Mouse (Mus musculus) testis, adult 2 months (tissue): ENCODE data around the gene Prr15l. TPM values are rescaled to one million over a fixed set of nuclear protein-coding genes. Genes with fewer than 3 reads are reported as not detected.

Source experiments
- H3K27ac ChIP-seq: fragments of 200-500 bp; 2 replicates; pipeline ENCODE4 v1.5.1; 2012; ENCODE audit warnings: low read depth, low read length; ENCODE audit not compliant: control insufficient read depth, insufficient read depth
- H3K27me3 ChIP-seq: fragments of 200-500 bp; 2 replicates; pipeline ENCODE4 v1.6.1; 2012; ENCODE audit warnings: mild to moderate bottlenecking, low read length, moderate library complexity; ENCODE audit not compliant: control insufficient read depth, insufficient read depth
- H3K36me3 ChIP-seq: fragments of 200-500 bp; 2 replicates; pipeline ENCODE4 v1.6.1; 2012; ENCODE audit warnings: mild to moderate bottlenecking, low read length; ENCODE audit not compliant: control insufficient read depth, insufficient read depth
- H3K4me1 ChIP-seq: fragments of 200-500 bp; 2 replicates; pipeline ENCODE4 v1.6.1; 2012; ENCODE audit warnings: low read length; ENCODE audit not compliant: control insufficient read depth, insufficient read depth
- H3K4me3 ChIP-seq: fragments of 200-500 bp; 2 replicates; pipeline ENCODE4 v1.5.1; 2012; ENCODE audit warnings: low read depth, mild to moderate bottlenecking, low read length, moderate library complexity, mixed read lengths; ENCODE audit not compliant: control insufficient read depth
- CTCF ChIP-seq: fragments of 200-500 bp; IDR thresholded peaks from 2 replicates; pipeline ENCODE4 v1.5.1; 2012; ENCODE audit warnings: low read depth, mild to moderate bottlenecking, inconsistent platforms, low read length, moderate library complexity; ENCODE audit not compliant: control insufficient read depth, insufficient read depth, insufficient replicate concordance
- POLR2A ChIP-seq: fragments of 200-500 bp; IDR thresholded peaks from 2 replicates; pipeline ENCODE4 v1.6.1; 2012; ENCODE audit warnings: low read depth, mild to moderate bottlenecking, inconsistent platforms, low read length, moderate library complexity; ENCODE audit not compliant: control insufficient read depth
- polyA plus RNA-seq: library from polyadenylated mRNA; depleted of rRNA; stranded (reverse); fragments of >200 nt; gene quantifications from 2 replicates; pipeline ENCODE4 v1.2.3, GENCODE M21; 2012

The Prr15l gene
- polyA plus RNA-seq, 1 experiment, result 2.1 TPM

GRCm38 (mm10) chr11:96893203-96893842 is 34.6 kb upstream of the Prr15l start:
- H3K27me3 ChIP-seq, result no peaks in the 10 kb centered on the region
- no peaks in the 10 kb centered on the region for H3K4me1 ChIP-seq
- TF ChIP-seq CTCF (no peak), POLR2A (no peak)
- H3K36me3 ChIP-seq, result no peaks in the 10 kb centered on the region
- H3K27ac ChIP-seq, result no peak overlapping the region
- no peak overlapping the region for H3K4me3 ChIP-seq

- Histone ChIP-seq H3K36me3 (no peaks in the 10 kb centered on the region), H3K4me3 (no peak overlapping the region), H3K27ac (no peak overlapping the region), H3K4me1 (peaks cover 5% of the 10 kb centered on the region; the same call in 1 of the 2 replicates), H3K27me3 (no peaks in the 10 kb centered on the region)
- no peak for TF ChIP-seq POLR2A
These were observed 32.0 kb upstream of the Prr15l start for GRCm38 (mm10) chr11:96895886-96896285.

- Histone ChIP-seq H3K4me1 (peaks cover 5% of the 10 kb centered on the region; the same call in 1 of the 2 replicates), H3K4me3 (no peak overlapping the region), H3K27me3 (no peaks in the 10 kb centered on the region), H3K36me3 (no peaks in the 10 kb centered on the region), H3K27ac (no peak overlapping the region)
- TF ChIP-seq POLR2A, result no peak
- TF ChIP-seq CTCF, result no peak
These were observed 28.2 kb upstream of the Prr15l start for GRCm38 (mm10) chr11:96899449-96900306.

GRCm38 (mm10) chr11:96901332-96901731 is 26.6 kb upstream of the Prr15l start:
- Histone ChIP-seq H3K27me3 (no peaks in the 10 kb centered on the region), H3K4me1 (peaks cover 5% of the 10 kb centered on the region; the same call in 1 of the 2 replicates), H3K4me3 (no peak overlapping the region), H3K36me3 (no peaks in the 10 kb centered on the region), H3K27ac (no peak overlapping the region)
- TF ChIP-seq POLR2A (no peak), CTCF (no peak)

GRCm38 (mm10) chr11:96902639-96903635 is 25.0 kb upstream of the Prr15l start:
- Histone ChIP-seq H3K27ac (no peak overlapping the region), H3K4me3 (no peak overlapping the region), H3K4me1 (peaks cover 5% of the 10 kb centered on the region; the same call in 1 of the 2 replicates), H3K27me3 (no peaks in the 10 kb centered on the region), H3K36me3 (no peaks in the 10 kb centered on the region)
- TF ChIP-seq POLR2A (no peak), CTCF (no peak)

GRCm38 (mm10) chr11:96906431-96907161 is 21.3 kb upstream of the Prr15l start:
- Histone ChIP-seq H3K4me3 (no peak overlapping the region), H3K36me3 (peaks cover 3% of the 10 kb centered on the region), H3K4me1 (no peaks in the 10 kb centered on the region), H3K27me3 (no peaks in the 10 kb centered on the region), H3K27ac (no peak overlapping the region)
- TF ChIP-seq CTCF, result no peak
- TF ChIP-seq POLR2A, result no peak

GRCm38 (mm10) chr11:96908594-96908993 is 19.3 kb upstream of the Prr15l start:
- H3K4me1 ChIP-seq, result no peaks in the 10 kb centered on the region
- no peak overlapping the region for H3K4me3 ChIP-seq
- TF ChIP-seq POLR2A (no peak), CTCF (no peak)
- H3K36me3 ChIP-seq, result peaks cover 3% of the 10 kb centered on the region
- H3K27me3 ChIP-seq, result no peaks in the 10 kb centered on the region
- no peak overlapping the region for H3K27ac ChIP-seq
